17 mouse cellular contexts compared by ENCODE assay signal in genomic region chr5:62145178-62145577, GRCm38 (mm10).
"Had no signal": no experiment of that assay in that cellular context is flagged by ENCODE, and none has a peak within 500 bp of the region (broad histone marks: within the 10 kb centered on the region; RNA-seq: fewer than 3 reads in every experiment).

No protein-coding gene starts in this region.

- H3K4me3 ChIP-seq: midbrain, embryonic 10.5 days; myocyte; neural tube, embryonic 13.5 days; neural tube, embryonic 15.5 days had no signal

- H3K27me3 ChIP-seq: neural tube, embryonic 13.5 days; neural tube, embryonic 15.5 days had no signal

- H3K9ac ChIP-seq: lung, embryonic 14.5 days; neural tube, embryonic 13.5 days; neural tube, embryonic 15.5 days had no signal

- DNase-seq: lung, adult 18-20 months; lung, embryonic 14.5 days; lung, postnatal 10 days; lung, postnatal 4 days; midbrain, embryonic 14.5 days; retina, postnatal 1 day; right cerebral cortex, adult 18-20 months; right cerebral cortex, postnatal 25 days; right cerebral cortex, postnatal 4 days; spleen, adult 18-20 months; thymus, adult 18-20 months; thymus, postnatal 14 days; thymus, postnatal 36 days had no signal

- H3K27ac ChIP-seq: midbrain, embryonic 10.5 days; neural tube, embryonic 13.5 days; neural tube, embryonic 15.5 days had no signal

- H3K9me3 ChIP-seq: midbrain, embryonic 10.5 days; neural tube, embryonic 13.5 days; neural tube, embryonic 15.5 days had no signal

- H3K4me1 ChIP-seq: neural tube, embryonic 13.5 days; neural tube, embryonic 15.5 days had no signal

- H3K36me3 ChIP-seq: midbrain, embryonic 10.5 days; neural tube, embryonic 13.5 days; neural tube, embryonic 15.5 days had no signal

- H3K4me2 ChIP-seq: lung, embryonic 14.5 days; neural tube, embryonic 13.5 days; neural tube, embryonic 15.5 days had no signal
